In genomic region chr5:149088149-149088548, GRCm38 (mm10) we compare ENCODE assay signal across 13 mouse cellular contexts.
DNase-seq lines count a peak whose midpoint lies in the region; ATAC-seq and TF ChIP-seq lines count a peak whose summit lies in the region.
"Had no signal": no experiment of that assay in that cellular context is flagged by ENCODE, and none has a peak within 500 bp of the region (broad histone marks: within the 10 kb centered on the region; RNA-seq: fewer than 3 reads in every experiment).

No protein-coding gene starts in this region.

- TF ChIP-seq POLR2A in heart, adult 2 months (IDR thresholded peaks at IDR 0.05; ENCODE audit: insufficient read depth, low read depth, low read length) = no peak
- TF ChIP-seq POLR2A in ES-Bruce4 (IDR thresholded peaks at IDR 0.05; ENCODE audit: insufficient read depth, low read length) = no peak

- no peak for TF ChIP-seq EP300 in heart, adult 2 months (IDR thresholded peaks at IDR 0.05; ENCODE audit: insufficient read depth, low read depth, low read length)
- no peak for TF ChIP-seq EP300 in liver, postnatal 0 days (IDR thresholded peaks at IDR 0.05; ENCODE audit: low read depth)
- no peak for TF ChIP-seq EP300 in ES-Bruce4 (IDR thresholded peaks at IDR 0.05; ENCODE audit: insufficient read depth, low read depth, low read length)

- no peaks in the 10 kb centered on the region for H3K9me3 ChIP-seq in heart, embryonic 11.5 days (replicated peaks; ENCODE audit: control insufficient read depth, low read length)
- H3K9me3 ChIP-seq in liver, postnatal 0 days (ENCODE audit: low read length) = no peaks in the 10 kb centered on the region
- no peaks in the 10 kb centered on the region for H3K9me3 ChIP-seq in ES-Bruce4 (replicated peaks; ENCODE audit: control insufficient read depth, insufficient read depth, low read length, poor library complexity, severe bottlenecking)
- H3K9me3 ChIP-seq: embryonic facial prominence, embryonic 10.5 days; limb, embryonic 10.5 days; midbrain, embryonic 10.5 days had no signal

- intact Hi-C loops in heart, adult 2 months (cut with DNase I) = no loop called here

- no peak overlapping the region for H3K4me3 ChIP-seq in heart, adult 2 months
- no peak overlapping the region for H3K4me3 ChIP-seq in heart, embryonic 11.5 days (ENCODE audit: low read depth, low read length)
- no peak overlapping the region for H3K4me3 ChIP-seq in liver, postnatal 0 days (ENCODE audit: low read depth, low read length)
- no peak overlapping the region for H3K4me3 ChIP-seq in ES-Bruce4 (ENCODE audit: low read depth, low read length)
- H3K4me3 ChIP-seq: embryonic facial prominence, embryonic 10.5 days; limb, embryonic 10.5 days; midbrain, embryonic 10.5 days had no signal

- H3K9ac ChIP-seq in heart, adult 2 months (ENCODE audit: low read depth, low read length) = no peak overlapping the region
- H3K9ac ChIP-seq in heart, embryonic 11.5 days (ENCODE audit: low read depth, low read length) = no peak overlapping the region
- H3K9ac ChIP-seq in liver, postnatal 0 days (replicated peaks) = no peak overlapping the region
- no peak overlapping the region for H3K9ac ChIP-seq in ES-Bruce4 (ENCODE audit: low read depth, poor library complexity, severe bottlenecking)

- ATAC-seq in heart, embryonic 11.5 days (replicated peaks; ENCODE audit: insufficient number of reproducible peaks, low FRiP score, low TSS enrichment) = no peak
- no peak for ATAC-seq in liver, postnatal 0 days
- ATAC-seq in megakaryocyte progenitor cell, adult 5-6 weeks (replicated peaks; ENCODE audit: poor library complexity) = peak; percentile 32; the same call in 1 of the 2 replicates
- ATAC-seq: inflammation-experienced regulatory T-cells, adult 6 months had no signal

- peak in 1 of 2 experiments; percentile 4 for DNase-seq in heart, adult 2 months
- no peak for DNase-seq in liver, postnatal 0 days
- no peak for DNase-seq in liver
- DNase-seq in adrenal gland, postnatal 4 days (ENCODE audit: low spot score in 2 of 2) = no peak
- DNase-seq: adrenal gland, adult 8-10 months; lung, adult 18-20 months had no signal

- no peak overlapping the region for H3K27ac ChIP-seq in heart, adult 2 months
- no peak overlapping the region for H3K27ac ChIP-seq in heart, embryonic 11.5 days (ENCODE audit: low read depth, low read length)
- H3K27ac ChIP-seq in liver, postnatal 0 days (ENCODE audit: low read depth) = no peak overlapping the region
- H3K27ac ChIP-seq in ES-Bruce4 (ENCODE audit: insufficient read depth, low read length) = no peak overlapping the region
- H3K27ac ChIP-seq: embryonic facial prominence, embryonic 10.5 days; limb, embryonic 10.5 days; midbrain, embryonic 10.5 days had no signal

- no peak overlapping the region for H3K4me2 ChIP-seq in heart, embryonic 11.5 days
- H3K4me2 ChIP-seq in liver, postnatal 0 days (ENCODE audit: low read depth, low read length) = no peak overlapping the region

- H3K36me3 ChIP-seq in heart, adult 2 months (ENCODE audit: control insufficient read depth, insufficient read depth, low read length) = no peaks in the 10 kb centered on the region
- H3K36me3 ChIP-seq in heart, embryonic 11.5 days (ENCODE audit: control insufficient read depth, insufficient read depth, low read length) = no peaks in the 10 kb centered on the region
- no peaks in the 10 kb centered on the region for H3K36me3 ChIP-seq in liver, postnatal 0 days (replicated peaks; ENCODE audit: insufficient read depth, low read length)
- H3K36me3 ChIP-seq in ES-Bruce4 (ENCODE audit: control insufficient read depth, insufficient read depth, low read length, poor library complexity, severe bottlenecking) = no peaks in the 10 kb centered on the region
- H3K36me3 ChIP-seq: embryonic facial prominence, embryonic 10.5 days; limb, embryonic 10.5 days; midbrain, embryonic 10.5 days had no signal

- TF ChIP-seq CTCF in heart, adult 2 months (IDR thresholded peaks at IDR 0.05) = 0 out of 2 replicates have a peak, but pooled peaks have one; percentile 8
- TF ChIP-seq CTCF in liver, postnatal 0 days (IDR thresholded peaks at IDR 0.05; ENCODE audit: low read depth) = peak; percentile 55
- peak; percentile 12 for TF ChIP-seq CTCF in ES-Bruce4 (IDR thresholded peaks at IDR 0.05; ENCODE audit: low read depth, low read length)

- 78% methylated on average over 3 of the region's 3 CpGs for WGBS in heart, adult 2 months
- WGBS in heart, embryonic 11.5 days (ENCODE audit: insufficient replicate concordance) = 77% methylated on average over 3 of the region's 3 CpGs
- 62% methylated on average over 3 of the region's 3 CpGs for WGBS in liver, postnatal 0 days (ENCODE audit: insufficient replicate concordance)

- no peaks in the 10 kb centered on the region for H3K27me3 ChIP-seq in heart, adult 2 months (ENCODE audit: control insufficient read depth, insufficient read depth, low read length)
- H3K27me3 ChIP-seq in heart, embryonic 11.5 days (ENCODE audit: control insufficient read depth, insufficient read depth, low read length) = no peaks in the 10 kb centered on the region
- no peaks in the 10 kb centered on the region for H3K27me3 ChIP-seq in liver, postnatal 0 days (ENCODE audit: insufficient read depth, low read length)
- no peaks in the 10 kb centered on the region for H3K27me3 ChIP-seq in ES-Bruce4 (ENCODE audit: control insufficient read depth, insufficient read depth, low read length, poor library complexity, severe bottlenecking)

- no peaks in the 10 kb centered on the region for H3K79me2 ChIP-seq in heart, adult 2 months (replicated peaks; ENCODE audit: control insufficient read depth, insufficient read depth, low read length)

- H3K4me1 ChIP-seq in heart, adult 2 months (ENCODE audit: control insufficient read depth, insufficient read depth, low read length) = no peaks in the 10 kb centered on the region
- H3K4me1 ChIP-seq in heart, embryonic 11.5 days (ENCODE audit: control insufficient read depth, insufficient read depth, low read length) = no peaks in the 10 kb centered on the region
- H3K4me1 ChIP-seq in liver, postnatal 0 days (ENCODE audit: insufficient read depth) = peaks cover 3% of the 10 kb centered on the region; the same call in 1 of the 2 replicates
- no peaks in the 10 kb centered on the region for H3K4me1 ChIP-seq in ES-Bruce4 (ENCODE audit: control insufficient read depth, insufficient read depth, low read length)
- H3K4me1 ChIP-seq: embryonic facial prominence, embryonic 10.5 days; limb, embryonic 10.5 days; midbrain, embryonic 10.5 days had no signal
